Mouse (Mus musculus) NIH3T3 (cell line): Measurements from ENCODE around the gene Rhbg.

Experiments
- DNase-seq: peaks from one replicate; pipeline ENCODE4 v3.0.0-alpha.2; 2012; ENCODE audit warnings: low read depth

Rhbg gene

GRCm38 (mm10) chr3:88256382-88256781 is 1.9 kb upstream of the Rhbg start:
- no peak for DNase-seq

- no peak for DNase-seq
Measured at GRCm38 (mm10) chr3:88255950-88256349, 1.4 kb upstream of the Rhbg start.

GRCm38 (mm10) chr3:88252739-88253138 is 1.8 kb downstream of the Rhbg start:
- no peak for DNase-seq

- DNase-seq = no peak
Measured at GRCm38 (mm10) chr3:88248406-88248805, 6.1 kb downstream of the Rhbg start.

GRCm38 (mm10) chr3:88247666-88248065 is 6.8 kb downstream of the Rhbg start:
- no peak for DNase-seq

GRCm38 (mm10) chr3:88245811-88246210 is 8.7 kb downstream of the Rhbg start:
- DNase-seq = peak; percentile 86

- peak; percentile 77 for DNase-seq
Measured at GRCm38 (mm10) chr3:88244071-88244470, 10.4 kb downstream of the Rhbg start.

GRCm38 (mm10) chr3:88242531-88242930 is 12.0 kb downstream of the Rhbg start:
- peak; percentile 90 for DNase-seq

- DNase-seq = no peak
Measured at GRCm38 (mm10) chr3:88241045-88241786, 13.3 kb downstream of the Rhbg start.

- DNase-seq = no peak
Measured at GRCm38 (mm10) chr3:88239446-88239845, 15.1 kb downstream of the Rhbg start.

GRCm38 (mm10) chr3:88238866-88239391 is 15.6 kb downstream of the Rhbg start:
- DNase-seq = no peak

- peak; percentile 73 for DNase-seq
Measured at GRCm38 (mm10) chr3:88237556-88238194, 16.8 kb downstream of the Rhbg start.

GRCm38 (mm10) chr3:88237161-88237555 is 17.4 kb downstream of the Rhbg start:
- DNase-seq = no peak

GRCm38 (mm10) chr3:88235616-88236015 is 18.9 kb downstream of the Rhbg start:
- no peak for DNase-seq

- DNase-seq = peak; percentile 40
Measured at GRCm38 (mm10) chr3:88235216-88235615, 19.3 kb downstream of the Rhbg start.

GRCm38 (mm10) chr3:88234041-88234440 is 20.5 kb downstream of the Rhbg start:
- peak; percentile 52 for DNase-seq

- DNase-seq = peak; percentile 41
Measured at GRCm38 (mm10) chr3:88232851-88233649, 21.5 kb downstream of the Rhbg start.

GRCm38 (mm10) chr3:88232301-88232702 is 22.2 kb downstream of the Rhbg start:
- DNase-seq = peak; percentile 39

GRCm38 (mm10) chr3:88231061-88231641 is 23.4 kb downstream of the Rhbg start:
- DNase-seq = no peak

- no peak for DNase-seq
Measured at GRCm38 (mm10) chr3:88230262-88231047, 24.1 kb downstream of the Rhbg start.

GRCm38 (mm10) chr3:88229526-88229925 is 25.0 kb downstream of the Rhbg start:
- no peak for DNase-seq
